Mouse (Mus musculus): ENCODE results near the gene Lpp.
"Not testable (repeated sequence)": the region's sequence is repeated elsewhere in the genome, so short reads cannot be mapped to it uniquely, and the experiment has no call there.

Lpp gene

DNA sequence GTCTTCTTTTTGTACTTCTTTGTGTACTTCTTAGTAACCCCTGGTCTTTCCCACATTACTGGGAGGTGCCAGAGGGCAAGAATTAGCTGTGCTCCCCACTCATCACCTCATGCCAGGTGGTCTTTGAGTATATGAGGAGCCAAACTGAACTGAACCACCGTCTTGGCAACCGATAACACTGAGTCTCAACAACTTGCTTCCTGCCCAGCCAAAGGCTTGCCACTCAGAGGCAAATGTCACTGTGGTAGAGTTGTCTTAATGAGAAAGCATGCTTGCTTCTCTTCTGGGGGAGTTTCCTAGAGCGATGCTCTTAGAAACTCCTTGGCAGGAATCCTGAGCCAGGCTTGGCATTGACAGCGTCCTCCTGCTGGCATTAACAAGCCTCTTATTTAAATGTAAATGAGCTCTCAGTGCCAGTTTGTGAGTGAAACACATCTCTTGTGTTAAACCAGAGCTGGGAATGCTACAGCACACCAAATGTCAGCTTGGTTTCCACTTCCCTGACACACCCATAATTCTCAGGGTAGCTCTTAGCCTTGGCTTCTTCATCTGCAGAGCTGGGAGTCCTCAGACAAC lies 623.0 kb downstream of the Lpp start:
- DNase-seq = peak; percentile 36 to 39

DNA sequence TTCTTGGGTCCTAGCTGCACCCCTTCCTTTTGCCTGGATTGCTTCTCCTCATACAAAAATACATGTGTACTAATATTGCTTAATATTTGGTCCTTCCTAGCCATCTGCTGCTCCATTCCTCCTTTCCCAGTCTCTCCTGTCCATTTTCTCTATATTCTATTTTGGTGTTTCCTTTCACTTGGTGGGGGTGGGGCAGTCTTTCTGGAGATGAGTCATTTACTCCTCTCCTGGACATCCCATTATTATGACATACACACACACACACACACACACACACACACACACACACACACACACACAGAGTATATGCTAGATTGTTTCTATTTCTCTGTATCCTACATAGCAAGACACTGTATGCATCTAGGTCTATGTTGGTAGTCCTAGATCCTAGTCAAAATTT lies 623.7 kb downstream of the Lpp start:
- no peak for DNase-seq

DNA sequence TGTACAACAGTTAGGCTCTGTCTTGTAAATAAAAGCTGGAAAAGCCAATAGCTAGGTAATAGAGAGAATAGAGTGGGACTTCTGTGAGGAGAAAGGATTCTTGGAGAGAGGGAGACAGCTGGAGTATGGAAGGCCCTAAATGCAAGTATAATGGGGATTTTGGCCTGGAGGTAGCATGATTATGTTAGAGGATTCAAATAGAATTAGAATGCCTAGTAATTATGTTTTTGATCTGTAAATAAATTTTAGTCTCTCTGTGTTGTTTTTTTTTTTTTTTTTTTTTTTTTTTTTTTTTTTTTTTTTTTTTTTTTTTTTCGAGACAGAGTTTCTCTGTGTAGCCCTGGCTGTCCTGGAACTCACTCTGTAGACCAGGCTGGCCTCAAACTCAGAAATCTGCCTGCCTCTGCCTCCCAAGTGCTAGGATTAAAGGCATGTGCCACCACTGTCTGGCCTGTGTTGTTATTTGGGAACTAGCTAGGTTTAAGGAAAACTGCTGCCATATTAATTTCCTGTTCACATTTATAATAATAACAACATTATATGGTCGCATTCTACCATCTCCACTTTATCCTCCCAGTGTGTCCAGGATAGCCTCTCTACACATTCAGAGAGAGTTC lies 628.5 kb downstream of the Lpp start:
- not testable (repeated sequence) for DNase-seq

DNA sequence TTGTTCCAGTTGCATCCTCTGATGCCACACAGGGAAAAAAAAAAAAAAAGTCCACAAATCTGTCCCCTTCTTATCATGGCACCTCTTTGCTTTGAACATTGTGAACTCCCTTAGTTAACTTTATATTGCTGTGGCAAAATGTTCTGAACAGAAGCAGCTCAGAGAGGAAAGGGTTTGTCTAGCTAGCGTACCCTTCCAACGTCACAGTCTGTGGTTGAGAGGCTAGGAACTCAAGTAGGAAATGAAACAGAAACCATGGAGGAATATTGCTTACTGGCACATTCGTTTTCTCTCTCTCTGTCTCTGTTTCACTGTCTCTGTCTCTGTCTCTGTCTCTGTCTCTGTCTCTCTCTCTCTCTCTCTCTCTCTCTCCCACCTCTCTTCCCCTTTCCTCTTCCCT lies 631.3 kb downstream of the Lpp start:
- DNase-seq = no peak

DNA sequence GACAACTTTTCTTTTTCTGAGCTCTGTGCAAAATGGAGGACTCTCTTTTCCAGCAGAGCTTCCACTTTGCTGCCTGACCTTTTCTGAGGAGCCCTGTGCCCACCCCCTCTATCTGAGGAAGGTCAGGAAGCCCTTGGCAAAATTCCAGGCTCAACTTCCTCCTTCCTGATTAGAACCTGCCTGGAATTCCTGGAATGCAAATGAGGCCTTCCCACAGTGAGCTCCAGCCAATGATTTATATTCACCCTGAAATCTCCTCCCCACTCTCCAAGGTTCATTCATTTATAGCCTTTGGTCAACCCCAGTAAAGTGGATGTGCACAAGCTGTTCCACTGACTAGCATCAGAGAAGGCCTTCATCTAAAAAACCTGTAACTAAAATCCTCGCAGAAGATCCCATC lies 632.9 kb downstream of the Lpp start:
- no peak for DNase-seq

DNA sequence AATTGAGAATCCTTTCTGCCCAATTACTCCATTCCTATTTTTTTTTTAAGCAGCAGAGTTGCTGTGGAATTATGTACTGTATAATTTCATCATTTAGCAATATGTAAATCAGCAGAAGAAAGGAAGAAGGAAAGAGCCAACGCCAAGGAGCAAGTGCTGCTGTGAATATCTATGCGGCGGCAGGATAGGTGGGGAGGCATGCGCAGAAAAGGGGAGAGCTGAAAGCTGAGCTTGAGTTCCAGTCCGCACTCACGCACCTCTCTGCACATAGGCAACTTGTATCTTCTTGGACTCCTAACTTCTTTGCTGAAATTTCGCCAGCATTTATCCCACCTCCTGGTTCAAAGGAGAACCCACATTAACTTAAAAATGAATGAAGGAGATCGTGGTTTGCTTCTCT lies 636.2 kb downstream of the Lpp start:
- DNase-seq = no peak

DNA sequence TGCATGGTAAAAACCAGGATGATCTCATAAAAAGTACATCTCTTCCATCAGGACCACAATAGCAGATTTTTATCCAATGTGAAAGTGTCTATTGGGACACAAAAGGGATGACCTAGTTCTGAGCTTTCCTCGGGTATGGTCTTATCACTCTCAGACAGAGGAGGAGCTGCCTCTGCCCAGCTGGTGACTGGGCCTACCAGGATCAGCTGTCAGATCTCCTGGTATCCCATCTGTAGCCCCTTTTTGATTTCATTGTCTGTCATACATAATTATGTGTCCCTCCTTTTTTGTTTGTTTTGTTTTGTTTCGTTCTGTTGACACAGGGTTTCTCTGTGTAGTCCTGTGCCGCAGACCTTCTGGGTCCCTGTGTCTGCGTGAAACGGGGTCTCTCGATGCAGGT lies 644.1 kb downstream of the Lpp start:
- no peak for DNase-seq

DNA sequence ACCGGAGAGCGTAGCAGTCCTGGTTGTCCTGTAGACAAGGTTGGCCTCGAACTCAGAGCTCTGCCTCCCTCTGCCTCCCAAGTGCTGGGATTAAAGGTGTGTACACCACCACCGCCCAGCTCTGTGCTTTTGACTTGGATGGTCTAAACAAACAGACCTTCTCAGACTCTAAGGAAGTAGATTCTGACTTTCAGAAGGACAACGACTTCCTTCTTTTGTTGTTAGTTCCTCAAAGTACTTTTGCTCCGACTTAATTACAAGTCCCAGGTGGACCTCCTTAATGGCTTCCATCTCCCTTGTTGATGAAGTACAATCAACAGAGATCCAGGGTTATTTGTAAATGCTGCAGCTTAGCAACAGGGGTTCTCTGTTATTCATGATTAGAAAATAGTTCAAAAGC lies 645.2 kb downstream of the Lpp start:
- DNase-seq = no peak

DNA sequence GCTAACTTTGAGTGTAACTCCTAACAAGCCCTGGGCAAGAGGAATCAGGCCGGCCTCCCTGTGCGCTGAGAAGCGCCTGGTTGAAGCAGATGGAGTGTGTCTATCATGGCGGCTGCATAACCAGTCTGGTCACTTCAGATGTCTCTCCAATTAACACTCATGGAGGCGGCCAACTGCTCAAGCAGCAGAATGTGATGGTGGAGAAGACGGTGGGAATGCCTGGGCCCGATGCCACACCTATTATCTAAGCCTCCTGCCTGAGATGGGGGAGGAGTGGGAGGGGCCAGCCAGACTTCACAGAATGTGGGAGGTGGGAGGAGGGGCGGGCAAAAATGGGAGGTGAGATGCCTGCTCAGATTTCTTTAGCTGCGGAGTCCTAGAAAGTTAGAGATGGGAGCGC lies 646.6 kb downstream of the Lpp start:
- peak in 1 of 2 experiments; percentile 23 for DNase-seq

DNA sequence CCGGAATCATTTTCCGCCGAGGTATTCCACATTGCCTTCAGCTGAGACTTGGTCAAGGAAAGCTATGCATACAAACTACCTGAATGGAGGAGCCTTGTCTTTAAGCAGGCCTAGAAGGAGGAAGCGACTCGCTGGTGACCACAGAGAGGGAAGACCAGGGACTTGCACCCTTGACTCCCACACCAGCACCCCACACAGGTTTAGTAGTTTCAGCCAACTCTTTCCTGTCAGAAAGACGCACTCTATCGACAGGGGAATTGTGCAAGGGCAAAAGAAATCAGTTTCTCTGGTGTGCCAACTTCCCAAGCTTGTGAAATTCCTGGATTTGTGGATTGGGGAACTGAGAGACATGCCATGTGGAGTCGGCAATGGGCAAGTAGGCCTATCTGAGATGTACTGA lies 647.9 kb downstream of the Lpp start:
- DNase-seq = no peak

DNA sequence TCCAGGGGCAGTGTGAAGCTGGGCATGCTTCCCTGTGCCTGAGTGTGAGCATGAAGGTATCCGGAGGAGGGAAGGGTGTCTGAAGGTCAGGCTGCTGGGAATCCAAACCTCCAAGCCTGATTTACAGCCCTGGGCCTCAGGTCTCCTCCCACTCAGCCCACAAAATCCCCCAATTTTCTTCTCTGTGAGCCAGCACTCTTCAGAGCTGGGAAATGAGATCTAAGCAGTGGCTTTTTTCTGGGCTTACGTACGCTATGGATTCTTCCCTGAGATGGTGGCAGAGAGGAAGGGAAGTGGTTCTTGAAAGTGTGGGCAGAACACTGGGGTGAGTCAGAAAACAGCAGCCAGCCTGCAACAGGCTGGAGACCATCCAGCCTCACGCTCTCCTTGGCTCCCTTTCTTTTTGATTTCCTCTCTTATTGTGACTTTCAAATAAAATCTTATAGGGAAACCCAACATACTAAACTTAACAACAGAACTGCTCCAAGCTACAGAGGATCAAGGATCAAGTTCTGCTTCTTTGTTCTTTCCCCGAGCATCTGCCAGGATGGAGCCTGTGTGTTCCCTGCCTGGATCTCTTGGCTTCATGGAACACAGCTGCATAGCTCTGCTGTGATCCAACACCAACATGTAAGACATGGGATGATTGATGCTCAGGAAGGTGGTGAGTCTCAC lies 648.7 kb downstream of the Lpp start:
- DNase-seq = no peak
